Mouse (Mus musculus) cerebellum, adult 11 months (tissue): Measurements from ENCODE around the gene Gfpt1.

Source experiments
- DNase-seq: peaks from one replicate; pipeline ENCODE4 v3.0.0; 2022

Gene Gfpt1

DNA sequence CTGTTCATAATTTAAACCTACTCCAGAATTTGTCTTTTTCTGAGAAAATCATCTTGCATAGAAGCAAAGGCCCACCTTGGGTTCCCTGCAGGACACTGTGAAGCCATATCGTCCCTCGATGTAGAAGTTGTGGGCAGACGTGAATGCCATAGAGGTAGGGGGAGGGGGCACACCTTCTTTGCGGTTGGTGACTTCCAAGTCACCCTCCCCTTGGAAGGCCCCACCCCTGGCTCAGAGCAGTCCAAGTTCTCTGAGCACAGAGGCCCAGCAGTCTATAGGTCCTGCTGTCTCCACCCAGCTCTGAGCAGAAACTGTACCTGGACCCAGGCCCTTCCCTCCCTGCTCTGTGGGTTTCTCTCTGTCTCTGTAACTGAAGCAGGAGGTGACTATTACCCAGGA, 59.3 kb downstream of the Gfpt1 start:
- no peak for DNase-seq

DNA sequence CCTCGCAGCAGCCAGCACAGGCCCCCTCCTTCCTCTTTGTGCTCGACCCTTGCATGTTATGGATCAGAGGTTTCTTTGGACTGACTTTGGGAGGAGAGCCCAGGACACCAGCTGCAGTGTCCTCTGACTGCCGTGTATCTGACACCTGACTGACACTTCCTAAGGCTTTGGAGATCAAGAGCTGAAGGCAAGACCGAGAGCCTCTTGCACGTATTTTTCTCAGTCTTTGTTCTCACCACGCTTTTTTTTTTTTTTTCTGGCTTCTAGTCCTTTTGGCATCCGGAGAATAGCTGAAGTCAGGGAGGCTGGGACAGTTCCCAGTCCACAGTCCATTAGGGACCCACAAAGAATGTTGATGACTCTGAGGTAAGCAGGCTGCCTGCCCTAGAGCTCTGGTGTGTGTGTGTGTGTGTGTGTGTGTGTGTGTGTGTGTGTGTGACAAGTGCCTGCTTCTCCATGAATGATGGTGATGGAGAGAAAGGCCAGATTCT, 59.8 kb downstream of the Gfpt1 start:
- no peak for DNase-seq

DNA sequence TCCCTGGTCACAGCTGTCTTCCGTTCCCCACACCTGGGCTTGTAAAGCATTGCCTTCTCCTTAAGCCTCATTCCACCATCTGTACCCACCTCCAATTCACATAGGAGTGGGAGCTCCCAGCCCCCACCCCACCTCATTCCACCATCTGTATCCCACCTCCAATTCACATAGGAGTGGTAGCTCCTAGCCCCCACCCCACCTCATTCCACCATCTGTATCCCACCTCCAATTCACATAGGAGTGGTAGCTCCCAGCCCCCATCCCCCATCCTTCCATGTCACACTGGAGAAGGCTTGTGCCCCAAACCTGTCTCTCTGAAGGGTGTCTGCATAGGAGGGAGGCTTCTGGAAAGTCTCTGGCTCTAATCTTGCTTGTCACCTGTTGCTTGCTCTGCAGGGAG, 60.7 kb downstream of the Gfpt1 start:
- DNase-seq: no peak

DNA sequence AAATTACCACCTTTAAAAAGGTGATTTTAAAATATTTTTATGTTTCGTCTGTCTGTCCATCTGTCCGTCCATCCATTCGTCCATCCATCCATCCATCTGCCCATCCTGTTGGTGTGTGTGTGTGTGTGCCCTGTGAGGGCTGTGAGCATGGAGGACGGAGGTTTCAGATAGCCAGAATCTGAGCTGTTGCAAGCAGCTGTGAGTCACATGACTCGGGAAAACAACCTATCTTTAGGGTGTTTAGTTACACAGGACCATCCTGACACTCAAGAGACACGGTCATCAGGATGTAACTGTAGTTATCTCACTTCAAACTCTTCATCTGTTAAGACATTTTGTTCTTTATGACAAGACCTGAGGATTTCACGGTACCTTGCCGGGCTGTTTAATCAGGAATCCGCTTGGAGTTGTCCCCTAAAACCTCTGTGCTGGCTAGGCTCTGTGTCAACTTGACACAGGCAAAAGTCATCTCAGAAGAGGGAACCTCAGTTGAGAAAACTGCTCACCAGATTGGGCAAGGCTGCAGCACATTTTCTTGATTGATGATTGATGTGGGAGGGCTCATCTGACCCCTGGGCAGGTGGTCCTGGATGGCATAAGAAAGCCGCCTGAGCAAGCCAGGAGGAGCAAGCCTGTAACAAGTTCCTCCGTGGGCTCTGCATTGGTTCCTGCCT, 61.6 kb downstream of the Gfpt1 start, which contains the start of gene D6Ertd527e:
Gene D6Ertd527e (plus strand): TSS at position 624 of the 674 bp plus-strand sequence.
- DNase-seq: no peak

DNA sequence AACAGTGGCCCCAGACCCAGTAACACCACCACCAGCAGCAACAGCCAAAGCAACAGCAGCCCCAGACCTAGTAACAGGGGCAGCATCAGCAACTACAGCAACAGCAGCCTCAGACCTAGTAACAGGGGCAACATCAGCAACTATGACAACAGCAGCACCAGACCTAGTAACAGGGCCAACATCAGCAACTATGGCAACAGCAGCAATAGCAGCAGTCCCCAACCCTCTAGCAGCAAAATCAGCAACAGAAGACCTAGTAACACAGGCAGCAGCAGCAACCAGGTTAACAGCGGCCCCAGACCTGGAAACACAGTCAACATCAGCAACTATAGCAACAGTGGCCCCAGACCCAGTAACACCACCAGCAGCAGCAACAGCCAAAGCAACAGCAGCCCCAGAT, 68.8 kb downstream of the Gfpt1 start:
- DNase-seq: no peak

DNA sequence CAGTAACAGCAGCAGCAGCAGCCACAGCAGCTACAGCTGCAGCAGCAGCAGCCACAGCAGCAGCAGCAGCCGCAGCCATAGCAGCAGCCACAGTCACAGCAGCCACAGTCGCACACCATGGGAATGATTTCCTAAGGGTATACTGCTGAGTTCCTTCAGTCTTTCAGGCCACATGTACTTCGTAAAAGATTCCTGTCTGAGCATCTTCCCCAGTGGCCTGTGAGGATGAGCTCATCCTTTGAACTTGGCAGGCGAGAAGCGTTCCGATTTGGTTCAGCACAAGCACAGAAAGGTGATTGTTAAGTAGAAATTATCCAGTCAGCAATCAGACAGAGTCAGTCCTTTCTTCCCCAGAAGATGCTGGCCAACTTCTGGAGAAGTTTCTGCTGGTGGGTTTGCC, 69.5 kb downstream of the Gfpt1 start:
- no peak for DNase-seq

DNA sequence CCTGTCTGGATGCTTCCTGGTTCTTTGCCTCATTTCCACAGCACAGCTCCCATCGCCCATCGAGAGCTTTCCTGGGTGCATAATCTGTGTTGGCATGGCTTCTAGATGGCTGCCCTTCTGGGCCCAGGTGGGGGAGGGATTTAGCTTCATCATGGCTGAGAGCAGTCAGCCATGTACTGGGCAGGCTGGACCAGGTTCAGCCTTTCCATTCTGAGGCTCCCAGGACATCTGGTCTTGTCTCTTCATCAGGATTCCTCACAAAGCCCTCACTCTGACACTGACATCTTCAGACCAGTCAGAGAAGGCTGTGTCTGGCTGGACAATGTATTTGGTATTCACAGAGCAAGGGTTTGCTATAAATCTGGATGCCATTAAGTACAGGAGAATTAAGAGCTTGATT, 73.3 kb downstream of the Gfpt1 start:
- DNase-seq: no peak

DNA sequence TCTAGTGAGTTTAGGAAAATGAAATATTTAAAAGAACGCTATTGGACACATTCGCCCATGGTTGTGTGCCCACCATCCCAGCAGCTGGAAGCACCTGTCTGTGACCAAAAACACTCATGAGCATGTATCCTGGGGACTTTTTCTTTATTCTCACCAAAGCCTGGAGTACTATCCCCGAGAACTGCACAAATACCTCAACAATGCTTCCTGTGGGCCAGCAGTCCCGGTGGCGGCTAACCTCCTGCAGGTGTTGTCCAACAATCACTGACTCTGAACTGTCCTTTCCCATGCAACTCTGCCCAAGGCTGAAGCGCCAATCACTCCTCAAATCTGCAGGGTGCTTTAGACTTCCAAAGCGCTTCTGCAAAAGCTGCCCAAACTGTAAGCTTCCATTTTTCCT, 74.0 kb downstream of the Gfpt1 start:
- no peak for DNase-seq

DNA sequence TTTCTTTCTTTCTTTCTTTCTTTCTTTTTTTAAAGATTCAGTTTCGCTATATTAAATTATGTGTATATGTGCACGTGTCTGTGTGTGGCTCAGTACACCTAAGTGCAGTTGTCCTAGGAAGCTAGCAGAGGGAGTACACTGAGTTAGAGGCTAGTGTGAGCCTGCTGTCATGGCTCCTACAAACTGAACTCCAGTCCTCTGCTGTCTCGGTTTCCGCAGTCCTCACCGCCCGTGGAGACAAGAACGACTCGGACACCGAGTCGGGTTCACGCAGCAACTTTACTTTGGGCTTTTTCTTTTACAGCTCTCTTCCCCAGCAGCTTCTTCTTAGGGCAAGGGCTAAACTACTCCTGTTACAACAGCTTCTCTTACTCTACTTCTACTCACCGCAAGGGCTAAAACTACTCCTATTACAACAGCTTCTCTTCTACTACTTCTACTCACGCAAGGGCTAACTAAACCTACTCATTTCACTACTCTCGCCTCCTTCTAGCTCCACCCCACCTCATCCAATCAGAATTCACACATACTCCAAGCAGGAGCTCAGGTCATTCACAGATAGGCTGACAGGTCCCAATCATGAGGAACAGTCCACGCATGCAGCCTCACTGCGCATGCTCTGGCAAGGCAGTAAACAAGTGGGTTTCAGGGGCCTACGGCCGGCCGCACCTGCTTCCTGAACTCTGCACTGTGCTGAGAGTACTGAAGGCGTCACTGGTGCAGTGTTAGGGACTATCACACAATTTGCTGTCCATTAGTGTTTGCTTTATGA, 76.6 kb downstream of the Gfpt1 start:
- DNase-seq: no peak

DNA sequence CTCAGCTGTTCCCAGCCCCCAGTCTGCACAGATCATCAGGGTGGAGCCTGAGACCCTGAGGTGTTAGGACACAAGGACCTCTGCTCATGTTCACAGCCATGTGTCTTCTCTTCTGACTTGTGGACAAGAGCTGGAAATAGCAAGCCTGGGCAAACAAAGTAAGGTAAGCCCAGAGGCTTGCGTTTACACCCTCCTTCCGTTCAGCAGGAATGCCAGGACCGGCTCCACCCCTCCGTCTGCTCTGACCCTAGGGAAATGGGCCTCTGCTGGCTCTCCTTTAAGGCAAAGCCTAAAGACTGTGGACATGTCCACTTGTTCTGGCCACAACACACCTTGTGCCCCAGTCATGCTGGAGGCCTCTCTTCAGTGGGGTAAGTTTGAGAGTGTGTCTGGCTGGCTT, 77.3 kb downstream of the Gfpt1 start:
- no peak for DNase-seq

DNA sequence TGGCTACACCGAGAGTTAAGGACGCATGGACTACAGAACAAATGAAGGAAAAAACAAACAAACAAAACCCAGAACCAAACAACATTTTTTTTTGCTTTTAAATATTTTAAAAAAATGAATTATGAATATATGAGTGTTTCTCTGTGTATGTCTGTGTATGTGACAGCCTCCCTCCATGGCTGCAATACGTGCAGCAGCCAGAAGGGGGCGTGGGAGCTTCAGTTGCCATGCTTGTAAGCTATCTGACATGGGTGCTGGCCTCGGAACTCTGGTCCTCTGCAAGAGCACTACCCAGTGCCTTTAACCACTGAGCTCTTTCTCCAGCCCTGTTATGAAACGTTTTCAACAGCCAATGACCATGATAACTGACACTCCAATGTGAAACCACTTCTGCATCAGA, 78.0 kb downstream of the Gfpt1 start:
- no peak for DNase-seq

DNA sequence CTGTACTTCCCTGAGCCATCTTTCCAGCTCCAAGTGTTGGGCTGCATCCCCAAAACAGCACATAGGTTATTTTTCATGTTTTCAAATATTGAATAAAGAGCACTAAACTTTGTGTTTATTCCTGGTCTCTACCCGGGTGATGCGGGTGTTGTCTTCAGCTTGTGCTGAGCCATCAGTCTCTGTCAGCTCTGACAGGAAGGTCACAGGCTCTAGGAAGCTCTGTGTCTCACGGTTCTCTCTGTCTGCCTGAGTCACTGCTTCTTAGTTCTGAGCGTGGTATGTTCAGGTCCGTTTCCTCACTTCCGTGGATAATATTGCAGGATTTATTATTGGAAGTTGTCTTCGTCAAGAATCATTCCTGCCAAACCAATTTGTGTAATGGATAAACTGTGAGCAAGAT, 79.3 kb downstream of the Gfpt1 start:
- DNase-seq: no peak

DNA sequence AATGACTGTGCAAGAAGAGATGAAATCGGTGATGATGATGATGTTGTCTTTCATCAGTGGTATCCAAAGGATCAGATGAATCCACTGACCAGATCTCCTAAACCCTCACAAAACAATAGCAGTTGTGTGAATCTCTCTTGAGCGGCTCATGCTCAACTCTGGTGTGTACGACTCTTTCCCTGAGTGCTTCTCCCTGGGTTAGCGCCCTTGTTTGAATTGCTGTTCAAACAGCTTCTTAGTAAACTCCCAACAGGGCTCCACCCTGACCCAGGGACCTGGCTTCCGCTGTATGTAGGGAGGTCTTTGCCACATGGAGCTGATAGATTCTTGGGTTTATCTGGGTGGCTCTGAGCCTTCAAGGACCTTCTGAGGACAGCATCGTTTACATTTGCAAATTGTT, 80.8 kb downstream of the Gfpt1 start:
- DNase-seq: no peak

DNA sequence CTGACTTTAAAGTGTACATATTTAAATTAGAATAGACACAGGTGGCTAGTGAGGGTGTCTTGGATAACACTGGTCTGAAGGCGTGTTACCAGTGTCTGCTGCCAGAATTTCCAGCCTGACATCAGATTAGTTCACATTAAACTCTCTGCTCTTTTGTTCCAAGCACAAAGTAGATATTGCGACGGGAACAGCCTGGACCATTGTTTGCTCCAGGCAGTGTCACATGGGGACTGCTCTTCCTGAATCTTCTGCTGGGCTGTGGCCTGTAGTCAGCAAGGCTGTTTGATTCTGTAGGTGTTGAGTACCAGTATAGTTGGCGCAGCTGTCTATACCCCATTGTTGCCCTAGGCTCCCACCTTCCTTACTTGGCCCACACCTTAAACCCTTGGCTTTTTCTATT, 81.3 kb downstream of the Gfpt1 start:
- no peak for DNase-seq

DNA sequence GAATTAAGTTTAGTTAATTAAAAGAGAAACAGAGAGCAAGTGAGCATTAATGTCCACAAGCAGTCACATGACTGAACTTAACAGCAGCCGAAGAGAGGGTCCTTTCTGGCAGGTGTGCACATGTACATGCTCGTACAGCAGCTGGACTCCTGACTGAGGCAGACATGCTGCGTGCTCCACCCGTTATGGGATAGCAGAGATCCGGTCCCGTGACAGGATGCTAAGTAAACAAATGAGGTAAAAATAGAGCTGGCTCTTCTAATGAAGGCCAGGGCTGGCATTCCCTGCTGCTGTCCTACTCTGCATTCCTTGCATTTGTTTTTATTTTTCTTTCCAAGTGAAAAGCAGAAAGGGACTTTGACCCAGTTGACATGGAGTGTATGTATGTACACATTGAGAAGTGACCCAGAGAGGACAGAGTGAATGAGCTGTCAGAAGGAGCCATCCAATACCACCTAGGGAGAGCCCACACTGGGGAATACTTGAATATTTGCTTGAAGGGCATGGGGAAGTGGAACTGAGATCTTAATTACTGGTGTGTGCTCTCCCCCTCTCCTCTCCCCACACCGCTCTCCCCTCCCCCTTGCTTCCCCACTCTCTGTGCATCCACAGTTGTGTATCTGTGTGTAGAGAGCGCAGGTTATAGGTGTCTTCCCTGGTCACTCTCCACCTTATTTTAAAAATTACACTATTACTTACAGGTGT, 84.6 kb downstream of the Gfpt1 start:
- no peak for DNase-seq

DNA sequence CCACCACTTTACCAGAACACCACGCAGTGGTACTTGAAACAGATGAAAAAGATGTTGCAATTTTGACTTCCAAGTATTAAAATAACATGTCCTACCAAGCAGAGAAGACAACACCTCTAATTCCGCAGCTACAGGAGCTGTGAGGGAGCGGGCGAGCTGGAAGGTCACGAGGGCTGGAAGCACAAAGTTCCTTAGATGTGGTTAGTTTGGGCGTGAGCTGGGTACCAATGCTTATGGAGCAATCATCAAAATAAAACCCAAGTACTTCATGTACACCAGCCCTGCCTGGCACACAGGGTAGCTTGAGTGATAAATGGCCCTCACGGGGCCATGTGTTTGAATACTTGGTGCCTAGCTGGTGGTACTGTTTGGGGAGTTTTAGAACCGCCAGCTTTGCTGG, 87.2 kb downstream of the Gfpt1 start:
- no peak for DNase-seq

DNA sequence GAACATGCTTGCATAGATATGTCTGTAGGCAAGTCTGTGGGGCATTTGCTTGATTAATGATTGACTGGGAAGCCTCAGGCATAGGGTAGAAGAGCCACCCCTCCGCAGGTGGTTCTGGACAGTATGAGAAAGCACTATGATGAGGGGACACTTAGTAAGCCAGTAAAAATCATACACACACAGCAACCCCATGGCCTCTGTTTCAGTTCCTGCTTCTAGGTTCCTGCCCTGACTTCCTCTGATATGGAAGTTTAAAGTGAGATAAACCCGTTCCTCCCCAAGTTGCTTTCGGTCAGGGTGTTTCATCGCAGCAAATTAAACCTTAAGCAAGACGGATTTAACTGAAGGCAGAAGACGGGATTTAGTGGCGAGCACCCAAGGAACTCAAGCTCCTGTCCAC, 88.0 kb downstream of the Gfpt1 start:
- DNase-seq: no peak

DNA sequence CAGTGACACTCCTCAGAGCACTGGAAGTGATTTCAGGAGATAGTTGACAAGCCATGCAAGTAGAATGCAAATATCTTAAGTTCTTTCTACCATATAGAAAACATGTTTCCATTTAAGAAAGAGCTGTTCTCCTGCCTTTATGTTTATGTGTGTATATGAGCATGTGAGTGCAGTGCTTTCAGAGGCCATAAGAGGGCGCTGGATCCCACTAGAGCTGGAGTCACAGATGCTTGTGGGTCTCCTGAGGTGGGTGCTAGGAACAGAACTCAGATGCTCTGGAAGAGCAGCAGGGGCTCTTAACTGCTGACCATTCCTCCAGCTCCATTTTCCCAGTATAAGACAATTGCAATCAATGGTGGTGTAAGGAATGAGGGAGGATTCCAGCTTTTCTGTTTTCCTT, 88.4 kb downstream of the Gfpt1 start:
- DNase-seq: no peak

DNA sequence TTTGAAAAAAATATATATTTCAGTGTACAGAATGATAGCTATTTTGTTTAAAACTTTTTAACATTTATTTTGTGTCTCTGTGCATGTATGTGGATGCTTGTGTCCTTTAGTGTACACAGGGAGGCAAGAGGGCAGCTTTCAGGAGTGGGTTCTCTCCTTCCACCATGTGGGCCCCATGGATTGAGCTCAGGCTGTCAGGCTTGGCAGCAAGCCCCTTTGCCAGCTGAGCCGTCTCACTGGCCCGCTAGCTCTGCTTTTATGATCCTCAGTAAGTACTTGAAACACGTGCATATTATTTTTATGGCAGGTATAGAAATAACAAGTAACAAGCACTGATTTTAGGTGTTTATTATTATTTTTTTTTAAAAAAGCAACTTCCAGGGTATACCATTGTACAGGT, 90.9 kb downstream of the Gfpt1 start:
- no peak for DNase-seq

DNA sequence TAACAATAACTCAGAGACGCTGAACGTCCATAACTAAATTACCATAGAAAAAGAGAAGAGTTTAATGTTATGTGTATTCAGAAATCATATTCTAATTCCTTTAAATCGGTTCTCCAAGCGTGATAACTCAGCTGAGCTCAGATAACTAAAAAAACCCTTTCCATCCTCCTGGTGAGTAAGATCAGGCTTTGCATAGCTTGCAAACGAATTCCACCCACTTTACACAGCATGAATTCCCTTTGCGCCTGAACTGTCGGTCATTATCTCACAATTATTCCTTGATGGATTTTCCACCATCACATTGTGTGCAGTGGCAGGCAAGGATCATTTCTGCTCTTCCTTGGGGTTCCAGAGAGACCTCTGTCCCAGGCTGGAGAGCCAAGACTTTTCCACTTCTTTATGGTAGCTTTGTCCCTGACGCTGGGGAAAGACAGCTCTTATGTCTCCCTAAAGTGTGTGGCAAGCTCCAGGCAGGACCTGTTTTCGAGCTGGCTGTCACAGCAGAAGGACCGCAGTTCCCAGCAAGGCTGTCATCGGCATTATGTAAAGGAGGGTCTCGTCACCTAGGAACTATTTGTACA, 91.4 kb downstream of the Gfpt1 start:
- no peak for DNase-seq

DNA sequence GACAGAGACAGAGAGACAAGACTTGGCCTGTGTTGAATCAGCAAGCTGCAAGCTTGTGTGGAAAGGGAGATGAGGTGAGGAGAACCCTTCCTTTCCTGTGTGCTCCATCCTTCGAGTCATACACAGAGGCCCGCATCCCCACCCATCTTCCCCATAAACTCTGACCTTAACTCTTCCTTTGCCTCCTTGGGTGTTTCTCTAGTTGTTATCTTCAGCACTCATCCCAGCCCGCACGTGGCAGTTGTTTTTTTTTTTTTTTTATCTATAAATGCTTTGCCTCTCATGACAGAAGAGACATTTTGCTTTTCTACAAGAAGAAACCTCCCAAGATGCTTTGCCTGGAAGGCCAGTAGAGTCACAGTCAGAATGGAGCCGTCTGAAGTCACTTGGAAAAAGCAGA, 95.8 kb downstream of the Gfpt1 start:
- no peak for DNase-seq

DNA sequence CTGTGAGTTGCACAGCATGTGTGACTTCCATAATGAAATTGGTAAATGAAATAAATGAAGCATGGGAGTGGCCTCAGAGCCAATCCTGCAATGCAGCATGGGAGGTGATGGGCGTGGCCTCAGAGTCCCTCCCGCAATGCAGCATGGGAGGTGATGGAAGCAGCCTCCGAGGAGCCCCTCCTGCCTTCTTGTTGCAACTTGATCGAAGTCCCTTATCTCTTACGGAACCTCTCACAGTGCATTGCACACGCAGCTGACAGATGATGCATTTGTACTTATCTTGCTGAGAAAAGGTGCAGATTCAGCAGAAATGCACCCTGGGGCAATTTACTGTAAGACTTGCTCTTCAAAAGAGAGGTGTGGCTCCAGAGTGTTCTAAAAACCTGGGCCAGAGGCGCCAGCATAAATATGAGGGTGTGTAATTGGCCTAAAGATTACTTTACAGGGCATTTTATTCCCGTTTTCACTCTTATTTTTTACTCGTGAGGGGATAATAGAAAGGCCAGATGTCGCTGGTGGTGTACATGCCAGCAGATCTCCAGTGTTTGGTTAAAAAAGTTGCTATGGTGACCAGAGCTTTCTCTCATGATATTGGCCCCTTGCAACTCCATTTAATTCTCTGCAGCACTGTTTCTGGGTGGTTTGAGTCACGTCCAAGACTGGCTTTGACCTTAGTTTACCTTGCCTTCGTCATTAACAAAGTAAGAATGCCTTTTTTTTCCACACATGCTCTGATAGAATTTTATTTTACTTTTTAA, 97.3 kb downstream of the Gfpt1 start:
- no peak for DNase-seq
